Mouse (Mus musculus) regulatory T cell (primary cell): ENCODE results near the gene Kirrel3.

Experiments
- in situ Hi-C: fragments of 300-600 bp; cut with MboI, MseI; formaldehyde crosslinking; loops from one replicate; pipeline ENCODE4 v1.15.1; 2025; ENCODE audit warnings: high pct_unique_total_duplicates

Kirrel3 gene

GRCm38 (mm10) chr9:34884325-34884724 is 398.6 kb downstream of the Kirrel3 start:
- in situ Hi-C loops = no loop called here

GRCm38 (mm10) chr9:34884942-34885341 is 399.2 kb downstream of the Kirrel3 start:
- in situ Hi-C loops = no loop called here

GRCm38 (mm10) chr9:34886746-34887145 is 401.1 kb downstream of the Kirrel3 start:
- in situ Hi-C loops = no loop called here

GRCm38 (mm10) chr9:34887196-34887595 is 401.5 kb downstream of the Kirrel3 start:
- in situ Hi-C loops = no loop called here

GRCm38 (mm10) chr9:34888298-34888697 is 402.6 kb downstream of the Kirrel3 start:
- in situ Hi-C loops = no loop called here

- in situ Hi-C loops = no loop called here
These were observed 415.5 kb downstream of the Kirrel3 start for GRCm38 (mm10) chr9:34901216-34901615.

- in situ Hi-C loops = no loop called here
These were observed 416.2 kb downstream of the Kirrel3 start for GRCm38 (mm10) chr9:34901888-34902287.

- in situ Hi-C loops = no loop called here
These were observed 419.5 kb downstream of the Kirrel3 start for GRCm38 (mm10) chr9:34905164-34905563.

- in situ Hi-C loops = no loop called here
These were observed 422.3 kb downstream of the Kirrel3 start for GRCm38 (mm10) chr9:34908040-34908439.

- in situ Hi-C loops = loop anchor here (10.0 kb wide), 1 partner anchor 1567 kb away; no protein-coding TSS in a partner anchor
These were observed 426.1 kb downstream of the Kirrel3 start for GRCm38 (mm10) chr9:34911838-34912237.

- in situ Hi-C loops = loop anchor here (10.0 kb wide), 1 partner anchor 1568 kb away; no protein-coding TSS in a partner anchor
These were observed 426.7 kb downstream of the Kirrel3 start for GRCm38 (mm10) chr9:34912273-34912972.

- in situ Hi-C loops = loop anchor here (10.0 kb wide), 1 partner anchor 1568 kb away; no protein-coding TSS in a partner anchor
These were observed 427.3 kb downstream of the Kirrel3 start for GRCm38 (mm10) chr9:34912996-34913395.

GRCm38 (mm10) chr9:34918976-34919375 is 433.3 kb downstream of the Kirrel3 start:
- in situ Hi-C loops = loop anchor here (10.0 kb wide), 1 partner anchor 1574 kb away; no protein-coding TSS in a partner anchor

GRCm38 (mm10) chr9:34920116-34920515 is 434.4 kb downstream of the Kirrel3 start:
- in situ Hi-C loops = no loop called here

GRCm38 (mm10) chr9:34921941-34922340 is 436.2 kb downstream of the Kirrel3 start:
- in situ Hi-C loops = no loop called here

- in situ Hi-C loops = no loop called here
These were observed 437.0 kb downstream of the Kirrel3 start for GRCm38 (mm10) chr9:34922716-34923115.

- in situ Hi-C loops = no loop called here
These were observed 437.6 kb downstream of the Kirrel3 start for GRCm38 (mm10) chr9:34923134-34923931.

- in situ Hi-C loops = no loop called here
These were observed 439.9 kb downstream of the Kirrel3 start for GRCm38 (mm10) chr9:34925616-34926015.

- in situ Hi-C loops = no loop called here
These were observed 444.7 kb downstream of the Kirrel3 start for GRCm38 (mm10) chr9:34930371-34930770.

GRCm38 (mm10) chr9:34938140-34938539 is 452.4 kb downstream of the Kirrel3 start:
- in situ Hi-C loops = no loop called here

- in situ Hi-C loops = no loop called here
These were observed 453.9 kb downstream of the Kirrel3 start for GRCm38 (mm10) chr9:34939621-34940020.

GRCm38 (mm10) chr9:34942122-34942831 is 456.6 kb downstream of the Kirrel3 start:
- in situ Hi-C loops = no loop called here
